Mouse (Mus musculus) midbrain, embryonic 13.5 days (tissue): ENCODE results near the gene Nsmce1. TPM values are rescaled to one million over a fixed set of nuclear protein-coding genes. Genes with fewer than 3 reads are reported as not detected.

Experiments used
- ATAC-seq: fragments of 200-750 bp; cut with Nextera tagmentation; 2 replicates; pipeline ENCODE4 v1.8.0; 2017; ENCODE audit warnings: mild to moderate bottlenecking, moderate TSS enrichment, moderate library complexity
- H3K27ac ChIP-seq: fragments of 300-500 bp; sonication (generic); 2 replicates; pipeline ENCODE4 v1.5.1; 2015; ENCODE audit warnings: inconsistent platforms, mild to moderate bottlenecking, moderate library complexity
- H3K27me3 ChIP-seq: fragments of 300-500 bp; sonication (generic); 2 replicates; pipeline ENCODE4 v1.6.1; 2015; ENCODE audit warnings: mild to moderate bottlenecking, inconsistent platforms
- H3K36me3 ChIP-seq: fragments of 300-500 bp; sonication (generic); 2 replicates; pipeline ENCODE4 v1.6.1; 2015; ENCODE audit warnings: mild to moderate bottlenecking, inconsistent platforms
- H3K4me1 ChIP-seq: fragments of 300-500 bp; sonication (generic); replicated peaks from 2 replicates; pipeline ENCODE4 v1.6.1; 2015; ENCODE audit warnings: inconsistent platforms
- H3K4me2 ChIP-seq: fragments of 300-500 bp; sonication (generic); replicated peaks from 2 replicates; pipeline ENCODE4 v1.6.1; 2015; ENCODE audit warnings: moderate library complexity, mild to moderate bottlenecking, inconsistent platforms
- H3K4me3 ChIP-seq: fragments of 300-500 bp; sonication (generic); replicated peaks from 2 replicates; pipeline ENCODE4 v1.5.1; 2015; ENCODE audit warnings: mild to moderate bottlenecking, inconsistent platforms
- H3K9ac ChIP-seq: fragments of 300-500 bp; sonication (generic); replicated peaks from 2 replicates; pipeline ENCODE4 v1.6.1; 2015; ENCODE audit warnings: mild to moderate bottlenecking, inconsistent platforms
- H3K9me3 ChIP-seq: fragments of 300-500 bp; sonication (generic); 2 replicates; pipeline ENCODE4 v1.6.1; 2016; ENCODE audit warnings: mild to moderate bottlenecking, inconsistent platforms
- WGBS: fragments of 180-500 bp; shearing (Covaris S2); methylation state at CpG from one replicate; pipeline ENCODE4 v1.1.7; 2015; 5-methylcytosine and 5-hydroxymethylcytosine counted together
- polyA plus RNA-seq: library from polyadenylated mRNA; unstranded; fragments of >200 nt; fragmentation: Nextera tagmentation; extraction: Ambion mirVana; gene quantifications from 2 replicates; pipeline ENCODE4 v1.2.1, GENCODE M21; 2015

Nsmce1 gene
- polyA plus RNA-seq, 1 experiment from 2014 or later: 110 TPM

GRCm38 (mm10) chr7:125427492-125428090 lies 63.8 kb downstream of the Nsmce1 start:
- Histone ChIP-seq H3K36me3 (no peaks in the 10 kb centered on the region), H3K27ac (no peak overlapping the region), H3K4me1 (peaks cover 4% of the 10 kb centered on the region; the same call in 1 of the 2 replicates), H3K27me3 (no peaks in the 10 kb centered on the region), H3K9me3 (no peaks in the 10 kb centered on the region), H3K9ac (no peak overlapping the region), H3K4me2 (no peak overlapping the region), H3K4me3 (no peak overlapping the region)
- WGBS: 87% methylated on average over 12 of the region's 12 CpGs
- ATAC-seq: no peak

GRCm38 (mm10) chr7:125423056-125423455 lies 68.3 kb downstream of the Nsmce1 start:
- Histone ChIP-seq H3K4me1 (no peaks in the 10 kb centered on the region), H3K4me2 (no peak overlapping the region), H3K4me3 (no peak overlapping the region), H3K9ac (no peak overlapping the region), H3K9me3 (no peaks in the 10 kb centered on the region), H3K27me3 (no peaks in the 10 kb centered on the region), H3K27ac (no peak overlapping the region), H3K36me3 (no peaks in the 10 kb centered on the region)
- 74% methylated on average over 3 of the region's 3 CpGs for whole genome bisulfite sequencing
- ATAC-seq: no peak

- Histone ChIP-seq H3K27me3 (no peaks in the 10 kb centered on the region), H3K4me2 (no peak overlapping the region), H3K36me3 (no peaks in the 10 kb centered on the region), H3K4me1 (no peaks in the 10 kb centered on the region), H3K9ac (no peak overlapping the region), H3K4me3 (no peak overlapping the region), H3K9me3 (no peaks in the 10 kb centered on the region), H3K27ac (no peak overlapping the region)
- no peak for ATAC-seq
- 56% methylated on average over 2 of the region's 2 CpGs for WGBS
Observed at GRCm38 (mm10) chr7:125421911-125422310, 69.5 kb downstream of the Nsmce1 start.

GRCm38 (mm10) chr7:125420190-125420589 lies 71.2 kb downstream of the Nsmce1 start:
- no peaks in the 10 kb centered on the region for H3K4me1 ChIP-seq
- no peak overlapping the region for H3K4me2 ChIP-seq
- no peak for ATAC-seq

GRCm38 (mm10) chr7:125418413-125418812 lies 73.0 kb downstream of the Nsmce1 start:
- Histone ChIP-seq H3K9me3 (no peaks in the 10 kb centered on the region), H3K9ac (no peak overlapping the region), H3K4me2 (no peak overlapping the region), H3K4me1 (no peaks in the 10 kb centered on the region), H3K27ac (no peak overlapping the region), H3K4me3 (no peak overlapping the region), H3K27me3 (no peaks in the 10 kb centered on the region), H3K36me3 (no peaks in the 10 kb centered on the region)
- 24% methylated on average over 3 of the region's 3 CpGs for WGBS
- no peak for ATAC-seq

More at GRCm38 (mm10) chr7:125420190-125420589, 71.2 kb downstream of the Nsmce1 start:
- H3K9me3 ChIP-seq: no peaks in the 10 kb centered on the region
- H3K27ac ChIP-seq: no peak overlapping the region
- 61% methylated on average over 2 of the region's 2 CpGs for WGBS
- H3K9ac ChIP-seq: no peak overlapping the region
- no peaks in the 10 kb centered on the region for H3K27me3 ChIP-seq
- no peak overlapping the region for H3K4me3 ChIP-seq
- no peaks in the 10 kb centered on the region for H3K36me3 ChIP-seq

Other genes with a start within 250 kb of the Nsmce1 start
- 6.2 and 6.9 TPM in 2 replicates for gene Kdm8, start 46.9 kb downstream of the Nsmce1 start, polyA plus RNA-seq
- gene Il4ra, start 60.5 kb upstream of the Nsmce1 start, polyA plus RNA-seq: 3.0 and 3.9 TPM in 2 replicates
- 0.31 and 0.48 TPM in 2 replicates for gene Il21r, start 111.8 kb upstream of the Nsmce1 start, polyA plus RNA-seq
- gene Gtf3c1, start 216.2 kb upstream of the Nsmce1 start, polyA plus RNA-seq: 37.0 and 42.3 TPM in 2 replicates
- 7.5 and 9.2 TPM in 2 replicates for gene D430042O09Rik, start 216.3 kb upstream of the Nsmce1 start, polyA plus RNA-seq